Mouse (Mus musculus) retina, postnatal 1 day (tissue): ENCODE data around the gene Gm13691.
"Not testable (repeated sequence)": the region's sequence is repeated elsewhere in the genome, so short reads cannot be mapped to it uniquely, and the experiment has no call there.

Experiments used
- DNase-seq: peaks from one replicate; pipeline ENCODE4 v3.0.0-alpha.2; 2012

Gene Gm13691

GRCm38 (mm10) chr2:83990253-83990652 lies at the start of gene Gm13691:
Gene Gm13691 (plus strand): TSS chr2:83990553.
- DNase-seq, result not testable (repeated sequence)

- peak; percentile 89 for DNase-seq
Observed at GRCm38 (mm10) chr2:83940931-83941361, 49.4 kb upstream of the Gm13691 start, which contains the start of gene Zswim2. Gene Zswim2 (minus strand): TSS chr2:83941228.

GRCm38 (mm10) chr2:83941378-83941777 lies 49.0 kb upstream of the Gm13691 start:
- no peak for DNase-seq

GRCm38 (mm10) chr2:83941792-83942191 lies 48.6 kb upstream of the Gm13691 start:
- no peak for DNase-seq

GRCm38 (mm10) chr2:83955393-83955792 lies 35.0 kb upstream of the Gm13691 start, which contains the start of gene Gm13698:
Gene Gm13698 (plus strand): TSS chr2:83955693.
- DNase-seq, result not testable (repeated sequence)

GRCm38 (mm10) chr2:83961203-83961602 lies 29.1 kb upstream of the Gm13691 start, which contains the start of gene Gm13693:
Gene Gm13693 (plus strand): TSS chr2:83961503.
- DNase-seq, result not testable (repeated sequence)

- not testable (repeated sequence) for DNase-seq
Observed at GRCm38 (mm10) chr2:83967013-83967412, 23.3 kb upstream of the Gm13691 start, which contains the start of gene Gm13695. Gene Gm13695 (plus strand): TSS chr2:83967313.

- not testable (repeated sequence) for DNase-seq
Observed at GRCm38 (mm10) chr2:83972823-83973222, 17.5 kb upstream of the Gm13691 start, which contains the start of gene Gm13696. Gene Gm13696 (plus strand): TSS chr2:83973123.

- not testable (repeated sequence) for DNase-seq
Observed at GRCm38 (mm10) chr2:83978633-83979032, 11.7 kb upstream of the Gm13691 start, which contains the start of gene Gm13694. Gene Gm13694 (plus strand): TSS chr2:83978933.

- not testable (repeated sequence) for DNase-seq
Observed at GRCm38 (mm10) chr2:83984443-83984842, 5.9 kb upstream of the Gm13691 start, which contains the start of gene Gm13697. Gene Gm13697 (plus strand): TSS chr2:83984743.

- not testable (repeated sequence) for DNase-seq
Observed at GRCm38 (mm10) chr2:83993639-83994255, 3.4 kb downstream of the Gm13691 start.

- DNase-seq, result not testable (repeated sequence)
Observed at GRCm38 (mm10) chr2:83994526-83994925, 4.2 kb downstream of the Gm13691 start.

- DNase-seq, result no peak
Observed at GRCm38 (mm10) chr2:84008913-84009312, 18.6 kb downstream of the Gm13691 start.

GRCm38 (mm10) chr2:84009818-84010217 lies 19.5 kb downstream of the Gm13691 start:
- DNase-seq, result no peak

GRCm38 (mm10) chr2:84014572-84014971 lies 24.2 kb downstream of the Gm13691 start:
- no peak for DNase-seq

- not testable (repeated sequence) for DNase-seq
Observed at GRCm38 (mm10) chr2:84016291-84016690, 25.9 kb downstream of the Gm13691 start.

GRCm38 (mm10) chr2:84018330-84018729 lies 28.0 kb downstream of the Gm13691 start:
- no peak for DNase-seq

- DNase-seq, result no peak
Observed at GRCm38 (mm10) chr2:84019519-84020305, 29.4 kb downstream of the Gm13691 start.

- DNase-seq, result no peak
Observed at GRCm38 (mm10) chr2:84021930-84022329, 31.6 kb downstream of the Gm13691 start.

GRCm38 (mm10) chr2:84022905-84023304 lies 32.6 kb downstream of the Gm13691 start:
- no peak for DNase-seq

- DNase-seq, result no peak
Observed at GRCm38 (mm10) chr2:84023319-84023718, 33.0 kb downstream of the Gm13691 start.

GRCm38 (mm10) chr2:84025217-84025616 lies 34.9 kb downstream of the Gm13691 start:
- peak; percentile 40 for DNase-seq

GRCm38 (mm10) chr2:84032505-84032904 lies 42.2 kb downstream of the Gm13691 start:
- DNase-seq, result no peak
